Mouse (Mus musculus) embryonic facial prominence, embryonic 15.5 days (tissue): Measurements from ENCODE around the gene Rnf220. TPM values are rescaled to one million over a fixed set of nuclear protein-coding genes. Genes with fewer than 3 reads are reported as not detected.
A peak's percentile ranks its signal among the peaks of the same experiment; 100 is the strongest.

ENCODE experiments used
- ATAC-seq: fragments of 200-750 bp; cut with Nextera tagmentation; 2 replicates; pipeline ENCODE4 v1.8.0; 2017; ENCODE audit warnings: low read depth, moderate TSS enrichment; ENCODE audit not compliant: insufficient number of reproducible peaks, low FRiP score, low TSS enrichment
- H3K27ac ChIP-seq: fragments of 300-500 bp; sonication (generic); replicated peaks from 2 replicates; pipeline ENCODE4 v1.5.1; 2015; ENCODE audit warnings: mild to moderate bottlenecking, inconsistent platforms
- H3K27me3 ChIP-seq: fragments of 300-500 bp; sonication (generic); 2 replicates; pipeline ENCODE4 v1.6.1; 2015; ENCODE audit warnings: inconsistent platforms
- H3K36me3 ChIP-seq: fragments of 300-500 bp; sonication (generic); 2 replicates; pipeline ENCODE4 v1.6.1; 2015; ENCODE audit warnings: mild to moderate bottlenecking, inconsistent platforms
- H3K4me1 ChIP-seq: fragments of 300-500 bp; sonication (generic); 2 replicates; pipeline ENCODE4 v1.6.1; 2015; ENCODE audit warnings: inconsistent platforms
- H3K4me2 ChIP-seq: fragments of 300-500 bp; sonication (generic); replicated peaks from 2 replicates; pipeline ENCODE4 v1.6.1; 2015; ENCODE audit warnings: mild to moderate bottlenecking, inconsistent platforms
- H3K4me3 ChIP-seq: fragments of 300-500 bp; sonication (generic); replicated peaks from 2 replicates; pipeline ENCODE4 v1.5.1; 2015; ENCODE audit warnings: mild to moderate bottlenecking, inconsistent platforms
- H3K9ac ChIP-seq: fragments of 300-500 bp; sonication (generic); 2 replicates; pipeline ENCODE4 v1.6.1; 2015; ENCODE audit warnings: inconsistent platforms
- H3K9me3 ChIP-seq: fragments of 300-500 bp; sonication (generic); replicated peaks from 2 replicates; pipeline ENCODE4 v1.6.1; 2016; ENCODE audit warnings: inconsistent platforms
- WGBS: fragments of 180-500 bp; shearing (Covaris S2); methylation state at CpG from one replicate; pipeline ENCODE4 v1.1.7; 2015; 5-methylcytosine and 5-hydroxymethylcytosine counted together
- polyA plus RNA-seq: library from polyadenylated mRNA; unstranded; fragments of >200 nt; fragmentation: Nextera tagmentation; extraction: Ambion mirVana; gene quantifications from 2 replicates; pipeline ENCODE4 v1.2.1, GENCODE M21; 2015

Gene Rnf220
- polyA plus RNA-seq, 1 experiment from 2014 or later: 77.6 TPM

DNA sequence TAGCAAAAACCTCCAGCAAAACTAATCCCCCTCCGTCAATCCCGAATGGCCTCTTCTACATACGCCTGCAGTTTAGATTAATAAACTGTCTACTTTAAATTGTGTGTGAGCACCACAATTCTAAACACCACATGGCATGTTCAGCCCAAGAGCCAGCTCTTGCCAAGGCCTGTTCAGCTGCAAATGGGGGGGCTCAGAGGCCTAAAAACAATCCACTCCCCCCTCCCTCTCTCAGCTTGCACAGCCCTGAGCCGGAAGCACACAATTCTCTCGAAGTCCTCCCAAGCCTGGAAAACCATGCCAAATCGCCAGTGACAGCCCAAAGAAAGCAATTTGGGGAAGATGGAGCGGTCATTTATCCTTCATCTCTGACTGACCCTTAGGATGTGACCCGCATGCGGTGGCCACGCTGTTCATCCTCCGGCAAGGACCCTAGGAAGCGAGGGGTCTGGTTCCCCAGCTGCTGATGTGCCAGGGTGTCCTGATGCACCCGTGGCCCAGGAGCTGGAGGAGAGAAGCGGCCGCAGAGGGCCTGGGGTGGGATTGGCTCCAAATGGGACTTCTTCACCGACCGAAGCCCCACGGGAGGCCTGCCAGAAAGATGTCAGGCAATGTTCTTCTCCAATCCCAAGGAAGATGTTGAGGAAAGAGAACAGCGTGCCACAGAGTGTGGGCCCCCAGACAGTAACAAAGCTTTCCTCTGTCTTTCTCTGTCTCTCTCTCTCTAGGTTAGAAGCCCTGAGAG is 199.8 kb downstream of the Rnf220 start:
- no peak overlapping the region for H3K27ac ChIP-seq
- H3K36me3 ChIP-seq: no peaks in the 10 kb centered on the region
- H3K4me3 ChIP-seq: no peak overlapping the region
- no peaks in the 10 kb centered on the region for H3K4me1 ChIP-seq
- H3K9me3 ChIP-seq: no peaks in the 10 kb centered on the region
- ATAC-seq: no peak
- WGBS: 73% methylated on average over 19 of the region's 19 CpGs
- no peak overlapping the region for H3K4me2 ChIP-seq
- peaks cover 33% of the 10 kb centered on the region for H3K27me3 ChIP-seq
- H3K9ac ChIP-seq: no peak overlapping the region

- Histone ChIP-seq H3K4me3 (no peak overlapping the region), H3K36me3 (peaks cover 8% of the 10 kb centered on the region; the same call in 1 of the 2 replicates), H3K27ac (no peak overlapping the region), H3K9me3 (no peaks in the 10 kb centered on the region), H3K9ac (no peak overlapping the region), H3K4me1 (peaks cover 23% of the 10 kb centered on the region), H3K4me2 (no peak overlapping the region), H3K27me3 (0 out of 2 replicates have a peak, but pooled peaks cover 4% of the 10 kb centered on the region)
- WGBS: 77% methylated on average over 2 of the region's 2 CpGs
- no peak for ATAC-seq
Measured at GRCm38 (mm10) chr4:117291696-117292095, 205.2 kb downstream of the Rnf220 start.

GRCm38 (mm10) chr4:117288927-117289801 is 207.7 kb downstream of the Rnf220 start:
- no peaks in the 10 kb centered on the region for H3K27me3 ChIP-seq
- peak; percentile 93 for ATAC-seq
- WGBS: under 1% methylated on average over 65 of the region's 80 CpGs
- peak overlapping the region; percentile 58 for H3K9ac ChIP-seq
- H3K27ac ChIP-seq: peak overlapping the region; percentile 96
- peaks cover 41% of the 10 kb centered on the region for H3K4me1 ChIP-seq
- H3K4me3 ChIP-seq: peak overlapping the region; percentile 77
- peaks cover 33% of the 10 kb centered on the region for H3K36me3 ChIP-seq
- H3K9me3 ChIP-seq: no peaks in the 10 kb centered on the region
- peak overlapping the region; percentile 76 for H3K4me2 ChIP-seq

GRCm38 (mm10) chr4:117288277-117288926 is 208.4 kb downstream of the Rnf220 start:
- peak overlapping the region; percentile 76 for H3K4me2 ChIP-seq
- H3K9ac ChIP-seq: peak overlapping the region; percentile 58
- H3K36me3 ChIP-seq: peaks cover 38% of the 10 kb centered on the region
- peak overlapping the region; percentile 96 for H3K27ac ChIP-seq
- 21% methylated on average over 25 of the region's 25 CpGs for WGBS
- H3K9me3 ChIP-seq: no peaks in the 10 kb centered on the region
- ATAC-seq: no peak
- no peaks in the 10 kb centered on the region for H3K27me3 ChIP-seq
- H3K4me1 ChIP-seq: peaks cover 49% of the 10 kb centered on the region
- peak overlapping the region; percentile 77 for H3K4me3 ChIP-seq

GRCm38 (mm10) chr4:117284363-117284762 is 212.5 kb downstream of the Rnf220 start:
- ATAC-seq: no peak
- Histone ChIP-seq H3K4me2 (no peak overlapping the region), H3K4me3 (no peak overlapping the region), H3K4me1 (peaks cover 52% of the 10 kb centered on the region), H3K27me3 (no peaks in the 10 kb centered on the region), H3K27ac (no peak overlapping the region; the same call in 1 of the 2 replicates), H3K9ac (no peak overlapping the region), H3K36me3 (peaks cover 64% of the 10 kb centered on the region), H3K9me3 (no peaks in the 10 kb centered on the region)
- 52% methylated on average over 4 of the region's 4 CpGs for WGBS

GRCm38 (mm10) chr4:117283271-117284191 is 213.3 kb downstream of the Rnf220 start:
- no peaks in the 10 kb centered on the region for H3K27me3 ChIP-seq
- H3K9ac ChIP-seq: no peak overlapping the region
- peaks cover 72% of the 10 kb centered on the region for H3K36me3 ChIP-seq
- no peaks in the 10 kb centered on the region for H3K9me3 ChIP-seq
- H3K27ac ChIP-seq: peak overlapping the region; percentile 29; the same call in 1 of the 2 replicates
- H3K4me2 ChIP-seq: no peak overlapping the region
- peak; percentile 47 for ATAC-seq
- H3K4me3 ChIP-seq: no peak overlapping the region
- peaks cover 52% of the 10 kb centered on the region for H3K4me1 ChIP-seq
- 45% methylated on average over 22 of the region's 22 CpGs for WGBS

DNA sequence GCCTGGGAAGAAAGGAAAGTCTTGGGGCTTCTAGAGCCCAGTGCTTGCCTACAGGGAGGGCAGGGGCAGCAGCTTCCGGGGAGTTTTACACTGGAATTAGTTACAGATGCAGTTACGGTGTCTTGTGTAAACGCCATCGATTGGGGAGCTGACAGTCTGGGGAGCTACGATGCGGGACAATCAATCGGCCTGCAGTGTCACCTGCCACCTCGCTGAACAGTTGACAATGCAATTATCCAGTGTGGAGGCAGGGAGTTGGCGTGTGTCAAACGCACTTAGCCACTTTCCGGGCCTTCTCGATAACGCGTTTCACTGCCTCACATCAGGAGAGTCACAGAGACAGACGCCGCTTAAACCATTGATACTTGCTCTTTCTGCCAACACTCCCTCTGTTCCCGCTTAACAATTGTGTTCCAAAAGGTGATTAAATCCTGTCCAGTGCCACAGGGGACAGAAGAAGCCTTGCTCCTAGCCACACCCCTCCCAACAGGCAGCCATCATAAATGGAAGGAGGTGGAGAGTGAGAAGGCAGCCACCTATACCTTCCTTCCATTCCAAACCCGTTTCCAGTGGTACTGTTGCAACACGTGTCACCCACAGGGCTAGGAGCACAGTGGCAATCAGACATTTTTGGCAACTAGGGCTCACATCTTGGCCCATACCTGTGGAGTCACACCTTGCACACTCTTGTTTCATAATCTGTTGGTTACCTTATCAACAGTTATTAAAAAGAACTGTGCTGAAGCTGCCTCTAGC is 215.6 kb downstream of the Rnf220 start:
- Histone ChIP-seq H3K4me1 (peaks cover 34% of the 10 kb centered on the region), H3K4me2 (no peak overlapping the region), H3K27me3 (no peaks in the 10 kb centered on the region), H3K27ac (no peak overlapping the region), H3K36me3 (peaks cover 83% of the 10 kb centered on the region), H3K4me3 (no peak overlapping the region), H3K9me3 (no peaks in the 10 kb centered on the region), H3K9ac (no peak overlapping the region)
- ATAC-seq: no peak
- 64% methylated on average over 19 of the region's 19 CpGs for WGBS

DNA sequence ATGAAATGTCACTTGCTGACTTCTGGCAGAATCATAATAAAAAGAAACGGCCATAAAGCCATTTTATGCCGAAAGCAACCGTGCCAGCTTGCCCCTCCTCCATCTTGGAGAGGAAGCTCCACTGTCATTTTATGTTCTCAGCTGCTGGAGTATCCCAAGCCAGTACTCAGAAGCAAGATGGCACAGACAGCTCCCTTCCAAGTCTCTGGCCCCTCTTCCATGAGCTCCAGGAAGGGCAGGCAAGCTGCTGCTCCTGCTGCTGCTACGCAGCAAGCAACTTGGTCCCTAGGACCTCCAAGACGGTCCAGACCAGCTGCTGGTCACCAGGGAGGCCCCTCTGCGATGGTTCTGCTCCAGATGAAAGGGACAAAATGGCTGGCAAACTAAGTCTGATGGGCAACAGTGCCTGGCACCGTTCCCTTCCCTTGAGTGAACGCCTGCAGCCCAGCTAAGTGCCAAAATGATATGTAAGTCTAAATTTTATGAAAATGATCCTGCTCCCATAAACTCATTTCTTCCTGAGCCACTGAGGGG is 216.4 kb downstream of the Rnf220 start:
- H3K4me3 ChIP-seq: no peak overlapping the region
- 84% methylated on average over 8 of the region's 8 CpGs for WGBS
- no peak overlapping the region for H3K9ac ChIP-seq
- no peaks in the 10 kb centered on the region for H3K27me3 ChIP-seq
- H3K4me2 ChIP-seq: no peak overlapping the region
- no peaks in the 10 kb centered on the region for H3K9me3 ChIP-seq
- H3K27ac ChIP-seq: no peak overlapping the region
- no peak for ATAC-seq
- H3K4me1 ChIP-seq: peaks cover 29% of the 10 kb centered on the region
- H3K36me3 ChIP-seq: peaks cover 83% of the 10 kb centered on the region

DNA sequence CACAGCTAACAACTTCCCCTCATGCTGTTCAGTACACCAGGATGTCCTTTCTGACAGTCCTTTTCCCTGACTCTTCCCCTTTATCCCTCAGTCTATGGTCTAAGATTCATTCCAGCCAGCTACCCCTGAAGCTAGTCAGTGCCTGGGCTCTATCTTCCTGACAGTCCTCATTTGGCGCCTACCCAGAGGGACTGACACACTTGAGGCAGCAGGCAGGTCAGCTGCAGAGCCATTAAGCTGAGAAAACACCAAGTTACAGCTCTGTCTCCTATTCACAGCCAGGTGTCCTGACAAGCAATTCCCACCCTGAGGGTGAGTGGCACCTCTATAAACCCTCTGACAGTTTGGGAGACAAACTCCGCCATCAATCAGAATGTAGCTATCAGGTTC is 217.6 kb downstream of the Rnf220 start:
- H3K36me3 ChIP-seq: peaks cover 83% of the 10 kb centered on the region
- H3K4me2 ChIP-seq: no peak overlapping the region
- H3K27me3 ChIP-seq: no peaks in the 10 kb centered on the region
- no peak overlapping the region for H3K27ac ChIP-seq
- no peaks in the 10 kb centered on the region for H3K9me3 ChIP-seq
- peaks cover 18% of the 10 kb centered on the region for H3K4me1 ChIP-seq
- H3K9ac ChIP-seq: no peak overlapping the region
- ATAC-seq: no peak
- 76% methylated on average over 2 of the region's 2 CpGs for WGBS
- H3K4me3 ChIP-seq: no peak overlapping the region
